Mouse (Mus musculus) CD4-positive, CD25-positive, alpha-beta regulatory T cell, adult 2 months (primary cell): ENCODE data around the gene Akap17b.
A peak's percentile ranks its signal among the peaks of the same experiment; 100 is the strongest.

Experiments used
- DNase-seq: peaks from one replicate; pipeline ENCODE4 v3.0.0-alpha.2; 2012; ENCODE audit warnings: low read depth, low spot score

Akap17b gene

DNA sequence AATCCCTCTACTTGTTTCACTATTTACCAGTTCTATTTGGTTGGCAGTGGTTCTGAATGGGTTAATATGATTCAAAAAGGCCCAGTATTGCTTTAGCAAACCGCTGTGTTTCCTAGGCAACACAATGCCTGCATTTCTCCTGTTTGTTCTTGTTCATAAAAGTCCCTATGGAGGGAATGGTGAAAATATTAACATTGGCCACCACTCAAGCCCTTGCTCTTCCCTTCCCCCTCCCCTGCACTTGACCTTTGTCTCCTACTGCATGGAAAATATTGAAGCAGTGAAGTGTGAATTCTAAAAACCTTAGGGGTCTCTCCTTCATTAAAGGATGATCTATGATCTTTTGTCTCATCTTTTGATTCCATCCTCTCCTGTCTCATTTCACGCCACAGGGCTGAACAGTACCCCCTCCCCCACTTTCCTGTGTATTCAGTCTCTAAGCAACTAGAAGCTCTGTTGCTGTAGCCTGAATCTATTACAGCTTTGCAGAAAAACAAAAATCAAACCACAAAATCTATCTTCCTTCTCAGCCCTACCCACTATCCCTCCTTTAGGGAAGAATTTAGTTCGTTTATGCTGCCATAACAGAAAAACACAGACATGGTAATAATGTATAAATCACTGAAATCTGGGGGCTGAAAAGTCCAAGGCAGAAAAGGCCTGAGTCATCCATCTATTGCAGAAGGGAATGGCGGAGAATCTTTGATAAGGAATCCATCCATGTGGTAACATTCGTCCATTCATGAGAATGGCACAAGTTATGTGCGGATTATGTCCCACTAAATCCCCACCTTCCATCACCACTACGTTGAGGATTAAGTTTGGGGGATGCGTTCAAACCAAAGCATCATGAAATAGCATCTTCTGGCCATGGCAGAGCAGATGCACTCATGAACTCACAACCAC lies 57.6 kb downstream of the Akap17b start:
- DNase-seq = peak; percentile 12

DNA sequence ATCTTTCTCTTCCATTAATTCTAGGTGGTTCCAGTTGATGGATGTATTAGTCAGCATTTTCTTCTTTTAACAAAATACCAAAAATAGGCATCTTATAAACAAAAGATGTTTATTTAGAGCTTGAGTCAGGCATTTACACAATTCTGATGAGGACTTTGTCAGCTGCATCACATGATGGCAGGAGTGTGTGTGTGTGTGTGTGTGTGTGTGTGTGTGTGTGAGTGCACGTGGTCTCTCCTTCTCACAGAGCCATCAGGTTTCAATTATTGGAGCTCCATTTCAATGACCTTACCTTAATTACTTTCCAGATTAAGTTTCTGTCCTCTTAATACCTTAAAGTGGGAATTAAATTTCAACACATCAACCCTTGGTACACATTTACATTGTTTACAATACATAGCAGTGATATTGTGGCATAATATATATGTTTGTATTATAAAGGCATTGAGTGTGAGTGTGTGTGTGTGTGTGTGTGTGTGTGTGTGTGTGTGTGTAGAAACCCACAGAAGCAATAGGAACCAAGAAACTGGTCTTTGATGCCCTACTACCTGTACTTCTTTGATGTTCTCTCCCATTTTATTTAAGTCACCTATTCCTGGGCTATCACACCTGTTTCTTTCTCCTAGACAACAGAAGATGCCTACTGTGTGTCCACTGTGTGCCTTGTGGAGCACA lies 58.4 kb downstream of the Akap17b start:
- no peak for DNase-seq

- no peak for DNase-seq
Observed at GRCm38 (mm10) chrX:36562079-36562478, 83.1 kb downstream of the Akap17b start.

DNA sequence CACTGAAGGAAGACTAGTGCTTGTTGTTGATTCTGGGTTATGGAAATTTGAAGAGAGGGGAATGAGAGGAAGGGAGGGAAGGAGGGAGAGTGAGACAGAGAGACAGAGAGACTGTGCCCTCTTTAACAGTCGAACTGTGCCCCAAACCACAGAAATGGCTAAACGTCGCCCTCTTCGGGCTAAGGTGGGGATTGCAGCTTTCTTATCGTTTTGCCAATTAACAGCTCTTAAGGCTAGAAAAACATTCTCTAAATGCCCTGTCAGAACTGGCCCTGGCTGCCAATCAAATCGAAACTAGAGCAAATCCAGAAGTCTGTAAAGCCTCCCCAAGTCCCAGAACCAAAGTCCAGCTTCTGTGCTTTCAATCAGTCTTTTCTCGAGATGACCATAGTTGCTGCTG lies 83.5 kb downstream of the Akap17b start:
- DNase-seq = peak; percentile 75

- DNase-seq = no peak
Observed at GRCm38 (mm10) chrX:36560170-36560569, 85.0 kb downstream of the Akap17b start.
